ENCODE assay signal across 16 mouse cellular contexts in genomic region chr3:147064443-147064868, GRCm38 (mm10).
A peak's percentile ranks its signal among the peaks of the same experiment; 100 is the strongest.
DNase-seq lines count a peak whose midpoint lies in the region; ATAC-seq and TF ChIP-seq lines count a peak whose summit lies in the region.
"Had no signal": no experiment of that assay in that cellular context is flagged by ENCODE, and none has a peak within 500 bp of the region (broad histone marks: within the 10 kb centered on the region; RNA-seq: fewer than 3 reads in every experiment).

No protein-coding gene starts in this region.

- H3K27ac ChIP-seq in gastrocnemius, adult 2 months = no peak overlapping the region
- 0 out of 2 replicates have a peak overlapping the region, but pooled peaks have one; percentile 13 for H3K27ac ChIP-seq in neural tube, embryonic 13.5 days (replicated peaks)
- H3K27ac ChIP-seq in hindbrain, postnatal 0 days = no peak overlapping the region
- H3K27ac ChIP-seq: kidney, embryonic 15.5 days; layer of hippocampus, adult 2 months; stomach, embryonic 15.5 days had no signal

- H3K9me3 ChIP-seq in neural tube, embryonic 13.5 days = no peaks in the 10 kb centered on the region
- no peaks in the 10 kb centered on the region for H3K9me3 ChIP-seq in hindbrain, postnatal 0 days (ENCODE audit: low read length)
- H3K9me3 ChIP-seq: heart, embryonic 13.5 days; kidney, embryonic 15.5 days; stomach, embryonic 15.5 days had no signal

- WGBS in neural tube, embryonic 13.5 days = 55% methylated on average over 3 of the region's 3 CpGs
- WGBS in hindbrain, postnatal 0 days = 41% methylated on average over 3 of the region's 3 CpGs

- intact Hi-C loops in gastrocnemius, adult 2 months (cut with DNase I) = no loop called here

- H3K36me3 ChIP-seq in neural tube, embryonic 13.5 days = no peaks in the 10 kb centered on the region
- H3K36me3 ChIP-seq in hindbrain, postnatal 0 days (ENCODE audit: insufficient read depth, low read length) = no peaks in the 10 kb centered on the region
- H3K36me3 ChIP-seq: heart, embryonic 13.5 days; kidney, embryonic 15.5 days; stomach, embryonic 15.5 days had no signal

- H3K9ac ChIP-seq in neural tube, embryonic 13.5 days = no peak overlapping the region
- H3K9ac ChIP-seq in hindbrain, postnatal 0 days (replicated peaks; ENCODE audit: low read length) = no peak overlapping the region
- H3K9ac ChIP-seq: kidney, embryonic 15.5 days; lung, embryonic 14.5 days; stomach, embryonic 15.5 days had no signal

- no peak for ATAC-seq in neural tube, embryonic 13.5 days (ENCODE audit: low read depth)
- 0 out of 2 replicates have a peak, but pooled peaks have one; percentile 7 for ATAC-seq in hindbrain, postnatal 0 days
- ATAC-seq: inflammation-experienced regulatory T-cells, adult 6 months had no signal

- peaks cover 16% of the 10 kb centered on the region for H3K4me1 ChIP-seq in neural tube, embryonic 13.5 days (replicated peaks)
- no peaks in the 10 kb centered on the region; the same call in 1 of the 2 replicates for H3K4me1 ChIP-seq in hindbrain, postnatal 0 days (ENCODE audit: insufficient read depth, low read length)
- H3K4me1 ChIP-seq: kidney, embryonic 15.5 days; stomach, embryonic 15.5 days had no signal

- no peaks in the 10 kb centered on the region for H3K27me3 ChIP-seq in neural tube, embryonic 13.5 days
- H3K27me3 ChIP-seq in hindbrain, postnatal 0 days (ENCODE audit: insufficient read depth, low read length) = no peaks in the 10 kb centered on the region
- H3K27me3 ChIP-seq: heart, embryonic 13.5 days; kidney, embryonic 15.5 days; stomach, embryonic 15.5 days had no signal

- no peak for DNase-seq in gastrocnemius, adult 2 months
- DNase-seq in gastrocnemius, postnatal 25 days = no peak
- DNase-seq in neural tube, embryonic 10.5 days (ENCODE audit: extremely low spot score, low spot score) = no peak
- DNase-seq in hindbrain, postnatal 0 days (ENCODE audit: low spot score) = no peak
- DNase-seq in layer of hippocampus, postnatal 25 days (ENCODE audit: extremely low spot score in 1 of 2, low spot score in 1 of 2) = no peak
- DNase-seq in urinary bladder, adult 18-20 months (ENCODE audit: low spot score in 2 of 2) = no peak
- DNase-seq in right cerebral cortex, postnatal 14 days = no peak
- DNase-seq: liver; spleen, adult 18-20 months had no signal

- no peak overlapping the region for H3K4me2 ChIP-seq in neural tube, embryonic 13.5 days
- H3K4me2 ChIP-seq in hindbrain, postnatal 0 days (ENCODE audit: low read depth, low read length) = no peak overlapping the region
- H3K4me2 ChIP-seq: heart, embryonic 13.5 days; kidney, embryonic 15.5 days; stomach, embryonic 15.5 days had no signal

- H3K4me3 ChIP-seq in gastrocnemius, adult 2 months = 0 out of 2 replicates have a peak overlapping the region, but pooled peaks have one; percentile 13
- H3K4me3 ChIP-seq in neural tube, embryonic 13.5 days = no peak overlapping the region
- H3K4me3 ChIP-seq in hindbrain, postnatal 0 days (ENCODE audit: low read length) = no peak overlapping the region
- H3K4me3 ChIP-seq: heart, embryonic 13.5 days; kidney, embryonic 15.5 days; layer of hippocampus, adult 2 months; stomach, embryonic 15.5 days had no signal

- TF ChIP-seq CTCF in gastrocnemius, adult 2 months (IDR thresholded peaks at IDR 0.05) = no peak
- no peak for TF ChIP-seq CTCF in hindbrain, postnatal 0 days (IDR thresholded peaks at IDR 0.05; ENCODE audit: low read depth)
